Mouse (Mus musculus) stomach, embryonic 15.5 days (tissue): Measurements from ENCODE around the gene Vps37b. TPM values are rescaled to one million over a fixed set of nuclear protein-coding genes. Genes with fewer than 3 reads are reported as not detected.

Experiments
- ATAC-seq: fragments of 200-750 bp; cut with Nextera tagmentation; 2 replicates; pipeline ENCODE4 v1.8.0; 2017; ENCODE audit warnings: low read depth, moderate number of reproducible peaks, moderate TSS enrichment; ENCODE audit not compliant: insufficient read depth, low FRiP score
- H3K27ac ChIP-seq: fragments of 300-500 bp; sonication (generic); 2 replicates; pipeline ENCODE4 v1.5.1; 2015; ENCODE audit warnings: mild to moderate bottlenecking, inconsistent platforms
- H3K27me3 ChIP-seq: fragments of 300-500 bp; sonication (generic); replicated peaks from 2 replicates; pipeline ENCODE4 v1.6.1; 2015; ENCODE audit warnings: inconsistent platforms
- H3K36me3 ChIP-seq: fragments of 300-500 bp; sonication (generic); 2 replicates; pipeline ENCODE4 v1.6.1; 2015; ENCODE audit warnings: inconsistent platforms
- H3K4me1 ChIP-seq: fragments of 300-500 bp; sonication (generic); 2 replicates; pipeline ENCODE4 v1.6.1; 2015; ENCODE audit warnings: inconsistent platforms
- H3K4me2 ChIP-seq: fragments of 300-500 bp; sonication (generic); 2 replicates; pipeline ENCODE4 v1.6.1; 2015; ENCODE audit warnings: mild to moderate bottlenecking, inconsistent platforms
- H3K4me3 ChIP-seq: fragments of 300-500 bp; sonication (generic); replicated peaks from 2 replicates; pipeline ENCODE4 v1.5.1; 2015; ENCODE audit warnings: inconsistent platforms
- H3K9ac ChIP-seq: fragments of 300-500 bp; sonication (generic); 2 replicates; pipeline ENCODE4 v1.6.1; 2015; ENCODE audit warnings: inconsistent platforms
- H3K9me3 ChIP-seq: fragments of 300-500 bp; sonication (generic); 2 replicates; pipeline ENCODE4 v1.6.1; 2016; ENCODE audit warnings: inconsistent platforms
- WGBS: fragments of 180-500 bp; shearing (Covaris S2); methylation state at CpG from one replicate; pipeline ENCODE4 v1.1.7; 2015; 5-methylcytosine and 5-hydroxymethylcytosine counted together
- polyA plus RNA-seq: library from polyadenylated mRNA; unstranded; fragments of >200 nt; fragmentation: Nextera tagmentation; extraction: Ambion mirVana; gene quantifications from 2 replicates; pipeline ENCODE4 v1.2.1, GENCODE M21; 2015

Gene Vps37b
- polyA plus RNA-seq, result 36.2 and 37.1 TPM in 2 replicates

DNA sequence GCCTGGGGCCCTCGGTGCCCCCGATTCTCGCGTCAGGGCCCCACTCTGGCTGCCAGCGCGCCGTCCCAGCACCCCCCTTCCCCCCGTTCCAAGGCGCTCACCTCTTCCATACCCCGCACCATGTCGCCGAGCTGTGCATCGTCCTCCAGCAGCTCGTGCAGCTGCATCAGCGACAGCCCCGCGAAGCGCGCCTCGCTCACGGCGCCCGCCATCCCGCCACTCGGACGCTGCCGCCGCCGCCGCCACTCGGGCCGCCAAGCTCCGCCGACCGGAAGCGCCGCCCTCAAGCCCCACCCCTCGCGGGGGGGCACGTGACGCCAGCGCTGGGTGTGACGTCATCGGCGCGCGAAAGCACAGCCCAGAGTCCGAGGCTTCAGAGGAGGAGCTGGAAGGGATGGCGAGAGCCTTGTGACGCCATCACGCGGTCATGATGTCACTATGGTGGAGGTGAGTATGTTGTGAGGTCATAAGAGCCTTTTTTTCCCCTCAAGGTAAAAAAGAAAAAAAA, at the start of gene Vps37b:
Gene Vps37b (minus strand): TSS at position 270 of the 508 bp plus-strand sequence.
- peak; percentile 45 for ATAC-seq
- peak within 1 kb of the TSS; percentile 89 for H3K9ac ChIP-seq
- H3K9me3 ChIP-seq, result no peaks in the 10 kb centered on the region
- H3K4me2 ChIP-seq, result peak within 1 kb of the TSS; percentile 66
- H3K36me3 ChIP-seq, result no peaks in the 10 kb centered on the region
- peak within 1 kb of the TSS; percentile 91 for H3K4me3 ChIP-seq
- under 1% methylated on average over 51 of the region's 52 CpGs for WGBS
- H3K4me1 ChIP-seq, result peaks cover 37% of the 10 kb centered on the region
- H3K27ac ChIP-seq, result peak within 1 kb of the TSS; percentile 94
- H3K27me3 ChIP-seq, result no peaks in the 10 kb centered on the region

DNA sequence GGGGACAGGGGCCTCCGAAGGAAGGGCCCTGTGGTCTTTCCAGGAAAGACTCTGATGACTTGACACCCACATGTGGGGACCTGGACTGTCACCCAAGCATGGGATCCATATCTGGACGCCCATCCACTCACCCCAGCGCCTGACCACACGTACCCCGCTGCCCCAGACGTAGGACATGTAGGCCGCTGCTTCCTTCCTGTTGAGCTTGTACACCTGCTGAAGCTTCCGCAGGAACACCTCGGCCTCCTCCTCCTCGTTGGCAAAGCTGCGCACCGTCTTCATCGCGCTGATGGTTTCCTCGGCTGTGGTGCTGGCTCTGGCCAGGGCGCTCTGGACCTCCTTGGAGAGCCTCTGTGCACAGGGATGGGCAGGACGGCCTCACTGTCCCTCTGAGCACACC, 47.8 kb upstream of the Vps37b start:
- WGBS, result 90% methylated on average over 17 of the region's 17 CpGs
- Histone ChIP-seq H3K9ac (no peak overlapping the region), H3K27me3 (no peaks in the 10 kb centered on the region), H3K4me3 (no peak overlapping the region), H3K27ac (no peak overlapping the region), H3K4me2 (no peak overlapping the region), H3K9me3 (no peaks in the 10 kb centered on the region), H3K36me3 (no peaks in the 10 kb centered on the region), H3K4me1 (peaks cover 25% of the 10 kb centered on the region)
- no peak for ATAC-seq

DNA sequence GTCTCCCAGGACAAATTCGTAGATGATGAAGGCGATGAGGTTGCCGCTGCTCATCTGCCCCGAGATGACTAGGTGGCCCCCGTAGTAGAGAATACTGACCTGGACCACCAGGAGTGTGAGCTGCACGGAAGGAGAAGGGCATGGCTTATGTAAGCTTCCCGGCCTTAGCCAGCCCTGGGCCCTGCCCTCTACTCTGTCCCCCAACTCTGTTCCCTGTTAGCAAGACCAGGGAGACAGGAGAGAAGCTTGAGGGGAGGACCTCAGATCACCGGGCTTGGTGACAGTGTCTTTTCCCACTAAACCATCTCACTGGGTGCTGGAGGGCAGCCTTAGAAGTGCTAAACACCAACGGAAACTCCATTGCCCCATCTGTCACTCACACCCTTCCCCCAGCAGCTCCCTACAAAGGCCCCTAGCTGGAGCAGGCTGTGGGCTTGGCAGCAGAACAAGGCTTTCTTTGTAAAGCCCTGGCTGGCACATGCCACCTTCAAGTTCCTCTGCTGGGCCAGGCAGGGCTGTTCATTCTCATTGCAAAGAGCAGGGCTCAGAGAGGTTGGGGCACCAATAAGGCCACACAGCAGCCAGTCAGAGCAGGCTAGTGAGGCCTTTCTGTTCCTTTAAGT, 46.8 kb upstream of the Vps37b start:
- Histone ChIP-seq H3K9ac (no peak overlapping the region), H3K36me3 (no peaks in the 10 kb centered on the region), H3K4me1 (peaks cover 29% of the 10 kb centered on the region), H3K27me3 (no peaks in the 10 kb centered on the region), H3K4me3 (no peak overlapping the region), H3K4me2 (no peak overlapping the region), H3K9me3 (no peaks in the 10 kb centered on the region), H3K27ac (no peak overlapping the region)
- WGBS, result 58% methylated on average over 9 of the region's 9 CpGs
- ATAC-seq, result no peak

DNA sequence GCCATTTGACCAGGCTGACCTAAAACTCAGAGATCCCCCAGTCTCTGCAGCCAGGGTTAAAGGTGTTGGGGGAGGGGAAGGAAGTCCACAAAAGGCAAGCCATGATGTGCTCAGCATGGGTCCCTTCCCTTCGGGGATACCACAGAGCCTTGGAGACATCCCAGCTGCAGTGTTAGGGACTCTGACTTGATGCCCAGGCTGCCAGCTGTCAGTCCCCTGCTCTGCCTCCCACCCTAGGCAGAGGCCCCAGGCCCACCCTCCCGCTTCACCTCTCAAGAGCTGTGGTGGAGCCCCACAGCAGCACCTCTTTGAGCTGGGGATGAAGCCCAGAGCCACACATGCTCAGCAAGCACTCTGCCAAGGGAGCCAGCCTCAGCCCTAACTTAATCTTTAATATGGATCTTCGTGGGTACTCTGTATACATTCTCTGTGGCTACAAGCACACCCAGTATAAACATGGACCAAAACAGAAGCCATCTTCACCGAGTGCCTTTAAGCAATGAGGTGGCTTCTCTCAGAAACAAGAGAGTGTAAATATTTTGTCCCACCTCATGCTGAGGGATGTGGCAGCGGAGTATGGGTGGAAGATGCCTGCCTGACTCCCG, 45.9 kb upstream of the Vps37b start:
- H3K4me1 ChIP-seq, result peaks cover 29% of the 10 kb centered on the region
- no peak for ATAC-seq
- H3K27me3 ChIP-seq, result no peaks in the 10 kb centered on the region
- 63% methylated on average over 6 of the region's 6 CpGs for WGBS
- no peaks in the 10 kb centered on the region for H3K9me3 ChIP-seq
- H3K9ac ChIP-seq, result no peak overlapping the region
- H3K4me2 ChIP-seq, result no peak overlapping the region
- no peak overlapping the region for H3K27ac ChIP-seq
- no peaks in the 10 kb centered on the region for H3K36me3 ChIP-seq
- no peak overlapping the region for H3K4me3 ChIP-seq

DNA sequence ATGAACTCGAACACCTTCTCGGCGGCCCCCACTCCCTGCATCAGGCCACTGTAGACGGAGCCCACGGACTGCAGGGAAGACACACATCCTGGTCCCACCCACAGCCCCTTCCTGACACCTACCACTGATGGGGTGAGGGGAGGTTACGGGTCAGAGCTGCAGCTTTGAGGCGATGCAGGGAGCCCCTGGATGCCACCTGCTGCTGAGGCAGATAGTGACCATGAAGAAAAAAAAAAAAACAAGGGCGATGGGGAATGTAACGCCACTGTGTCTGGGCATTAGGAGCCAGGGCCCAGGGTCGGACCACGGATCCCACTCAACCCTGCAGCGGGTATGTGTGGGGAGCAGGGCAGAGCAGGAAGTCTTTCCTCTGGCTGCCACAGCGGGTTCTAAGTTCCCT, 45.2 kb upstream of the Vps37b start:
- Histone ChIP-seq H3K4me1 (peaks cover 29% of the 10 kb centered on the region), H3K9me3 (no peaks in the 10 kb centered on the region), H3K36me3 (no peaks in the 10 kb centered on the region), H3K9ac (no peak overlapping the region), H3K4me2 (no peak overlapping the region), H3K27ac (0 out of 2 replicates have a peak overlapping the region, but pooled peaks have one; percentile 67), H3K4me3 (no peak overlapping the region), H3K27me3 (no peaks in the 10 kb centered on the region)
- 87% methylated on average over 13 of the region's 13 CpGs for WGBS
- no peak for ATAC-seq

DNA sequence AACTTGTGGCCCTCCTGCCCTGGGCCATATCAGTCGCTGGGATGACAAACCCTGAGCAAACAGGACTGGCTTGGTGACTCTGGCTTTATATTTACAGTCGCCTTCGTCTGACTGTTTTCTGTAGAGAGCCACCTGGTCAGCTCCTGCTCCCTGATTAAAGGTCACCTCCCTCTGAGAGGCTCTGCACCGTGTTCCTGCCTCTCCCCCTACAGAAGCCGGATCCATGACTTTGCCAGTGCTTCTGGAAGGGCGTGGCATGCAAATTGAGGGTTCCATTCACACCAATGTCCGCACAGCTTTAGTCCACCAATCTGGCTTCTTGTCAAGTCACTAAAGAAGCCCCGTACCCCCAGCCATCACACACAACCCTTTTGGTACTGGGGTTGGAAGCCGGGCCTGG, 44.5 kb upstream of the Vps37b start:
- peak overlapping the region; percentile 67 for H3K27ac ChIP-seq
- no peak overlapping the region for H3K4me2 ChIP-seq
- H3K4me1 ChIP-seq, result peaks cover 29% of the 10 kb centered on the region
- no peak overlapping the region for H3K4me3 ChIP-seq
- peak; percentile 72 for ATAC-seq
- H3K27me3 ChIP-seq, result no peaks in the 10 kb centered on the region
- no peaks in the 10 kb centered on the region for H3K9me3 ChIP-seq
- H3K36me3 ChIP-seq, result no peaks in the 10 kb centered on the region
- no peak overlapping the region for H3K9ac ChIP-seq
- WGBS, result 45% methylated on average over 9 of the region's 9 CpGs

DNA sequence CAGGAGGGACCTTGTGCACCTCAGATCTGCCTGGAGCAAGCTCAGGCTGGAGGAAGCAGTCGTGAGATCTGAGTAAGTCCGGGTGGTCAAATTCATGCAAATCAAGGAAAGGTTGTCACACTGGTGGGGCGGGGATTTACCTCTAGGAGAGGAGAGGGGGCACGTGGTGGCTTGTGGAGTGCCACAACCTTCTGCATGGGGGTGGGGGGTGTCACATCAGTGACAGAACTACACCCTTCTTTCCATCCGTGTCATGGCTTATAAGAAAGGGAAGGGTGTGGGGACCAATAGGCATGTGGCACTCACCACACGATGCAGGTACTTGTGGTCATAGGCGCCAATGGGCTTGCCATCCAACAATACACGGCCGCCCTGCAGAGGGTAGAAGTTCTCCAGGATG, 43.6 kb upstream of the Vps37b start:
- H3K27me3 ChIP-seq, result no peaks in the 10 kb centered on the region
- ATAC-seq, result no peak
- peaks cover 25% of the 10 kb centered on the region for H3K4me1 ChIP-seq
- 61% methylated on average over 9 of the region's 9 CpGs for WGBS
- no peaks in the 10 kb centered on the region for H3K9me3 ChIP-seq
- no peak overlapping the region for H3K4me2 ChIP-seq
- H3K27ac ChIP-seq, result peak overlapping the region; percentile 58; the same call in 1 of the 2 replicates
- H3K9ac ChIP-seq, result no peak overlapping the region
- H3K36me3 ChIP-seq, result no peaks in the 10 kb centered on the region
- H3K4me3 ChIP-seq, result no peak overlapping the region

DNA sequence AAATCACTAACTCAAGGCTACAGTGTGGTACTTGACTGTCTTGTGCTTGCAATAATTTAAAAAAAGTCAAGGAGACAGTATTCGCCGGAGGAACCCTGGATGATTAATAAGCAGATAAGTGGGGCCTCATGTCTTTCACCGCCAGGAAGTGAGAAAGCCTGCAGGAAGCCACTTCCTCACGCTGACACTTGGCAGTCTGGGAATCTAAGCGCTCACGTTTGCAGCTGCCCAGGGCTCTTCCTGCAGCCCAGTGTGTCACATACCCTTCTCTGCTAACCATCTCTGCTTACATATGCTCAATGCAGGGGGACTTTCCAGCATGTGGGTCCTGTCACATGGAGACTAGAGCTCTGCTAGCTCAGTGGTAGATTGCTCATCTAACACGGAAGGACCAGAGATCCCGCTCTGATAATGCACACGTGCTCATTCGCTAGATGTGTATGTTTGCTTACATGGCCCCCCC, 42.8 kb upstream of the Vps37b start:
- H3K36me3 ChIP-seq, result no peaks in the 10 kb centered on the region
- H3K27ac ChIP-seq, result peak overlapping the region; percentile 28; the same call in 1 of the 2 replicates
- H3K9ac ChIP-seq, result no peak overlapping the region
- no peak overlapping the region for H3K4me2 ChIP-seq
- no peak overlapping the region for H3K4me3 ChIP-seq
- WGBS, result 20% methylated on average over 10 of the region's 10 CpGs
- no peaks in the 10 kb centered on the region for H3K27me3 ChIP-seq
- no peaks in the 10 kb centered on the region for H3K9me3 ChIP-seq
- H3K4me1 ChIP-seq, result peaks cover 26% of the 10 kb centered on the region
- no peak for ATAC-seq

DNA sequence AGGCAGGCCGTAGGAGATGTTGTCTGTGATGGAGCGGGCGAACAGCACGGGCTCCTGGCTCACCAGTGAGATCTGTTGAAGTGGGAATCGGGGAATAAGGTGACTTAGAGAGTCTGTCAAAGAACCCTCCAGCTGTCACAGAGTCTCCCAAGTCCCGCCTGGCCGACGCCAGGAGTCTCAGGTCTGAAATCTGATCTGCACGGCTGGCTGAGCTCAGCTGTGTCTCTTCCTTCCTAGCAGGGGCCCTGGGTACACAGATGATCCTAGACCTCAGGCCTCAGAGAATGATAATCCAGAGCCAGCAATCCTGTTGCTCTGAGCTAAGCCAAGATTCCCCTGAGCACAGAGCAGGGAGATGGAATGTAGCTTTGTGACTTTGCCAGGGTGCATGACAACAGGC, 41.6 kb upstream of the Vps37b start:
- WGBS, result 59% methylated on average over 9 of the region's 9 CpGs
- Histone ChIP-seq H3K9me3 (no peaks in the 10 kb centered on the region), H3K9ac (no peak overlapping the region), H3K4me1 (peaks cover 26% of the 10 kb centered on the region), H3K4me2 (no peak overlapping the region), H3K27ac (0 out of 2 replicates have a peak overlapping the region, but pooled peaks have one; percentile 21), H3K27me3 (no peaks in the 10 kb centered on the region), H3K36me3 (no peaks in the 10 kb centered on the region), H3K4me3 (no peak overlapping the region)
- ATAC-seq, result no peak

DNA sequence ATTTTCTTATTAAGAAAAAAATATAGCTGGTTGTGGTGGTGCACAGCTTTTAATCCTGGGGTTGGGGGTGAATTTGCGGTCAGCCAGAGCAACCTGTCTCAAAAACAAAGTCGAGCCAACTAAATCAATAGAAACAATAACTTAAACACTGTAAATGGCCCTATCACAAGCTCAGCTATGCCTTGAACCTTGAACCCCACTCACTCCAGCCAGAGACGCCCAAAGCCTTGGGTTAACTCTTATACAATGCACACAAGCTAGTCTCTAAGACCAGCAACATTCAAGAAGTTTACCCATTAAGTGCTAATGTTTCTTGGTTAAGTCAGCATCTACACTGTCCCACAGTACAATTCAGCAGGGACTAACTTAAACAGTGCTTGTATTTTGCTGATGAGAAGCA, 37.6 kb upstream of the Vps37b start:
- Histone ChIP-seq H3K36me3 (no peaks in the 10 kb centered on the region), H3K4me1 (0 out of 2 replicates have a peak, but pooled peaks cover 7% of the 10 kb centered on the region), H3K27ac (peak overlapping the region; percentile 16; the same call in 1 of the 2 replicates), H3K9ac (no peak overlapping the region), H3K4me2 (no peak overlapping the region), H3K4me3 (no peak overlapping the region), H3K9me3 (no peaks in the 10 kb centered on the region), H3K27me3 (no peaks in the 10 kb centered on the region)
- WGBS, result 62% methylated on average over 3 of the region's 3 CpGs
- ATAC-seq, result no peak

DNA sequence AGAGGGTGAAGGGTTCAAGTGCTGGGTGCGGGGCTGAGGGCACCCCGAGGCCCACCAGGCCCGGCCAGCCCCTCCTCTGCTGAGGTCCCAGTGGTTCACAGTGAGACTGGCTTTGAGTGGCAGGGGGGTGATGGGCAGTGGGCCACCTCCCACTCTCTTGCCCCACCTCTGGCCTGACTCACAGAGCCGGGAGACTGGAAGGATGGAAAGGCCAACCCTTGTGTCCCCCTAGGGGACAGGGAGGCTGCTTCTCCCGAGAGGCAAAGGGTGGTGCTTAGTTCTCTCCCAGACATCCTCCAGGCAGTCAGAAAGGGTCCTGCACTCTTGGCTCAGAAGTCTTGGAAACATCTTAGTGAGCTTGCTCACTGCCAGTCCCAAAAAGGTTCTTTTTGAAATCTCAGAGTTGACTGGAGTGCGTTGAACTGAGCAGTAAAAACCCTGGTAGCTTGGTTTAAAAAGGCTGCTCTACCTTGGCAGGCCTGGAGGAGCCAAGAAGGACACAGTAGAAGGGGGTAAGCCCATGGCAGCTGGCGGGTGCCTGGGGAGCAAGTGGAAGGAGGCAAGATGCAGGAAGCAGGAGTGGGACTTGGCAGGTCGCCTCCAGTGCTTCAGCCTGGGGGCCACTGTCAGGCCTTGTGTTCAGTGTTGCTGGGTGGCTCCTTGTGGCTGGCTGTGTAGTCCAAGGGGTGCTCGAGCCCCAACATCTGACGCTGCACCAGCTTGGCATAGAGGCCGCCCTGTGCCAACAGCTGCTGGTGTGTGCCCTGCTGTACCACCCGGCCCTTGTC, 30.2 kb upstream of the Vps37b start:
- no peak; the same call in 1 of the 2 replicates for ATAC-seq

More for the DNA sequence above, 30.2 kb upstream of the Vps37b start:
- H3K27ac ChIP-seq, result no peak overlapping the region
- no peak overlapping the region for H3K4me2 ChIP-seq
- H3K4me1 ChIP-seq, result no peaks in the 10 kb centered on the region; the same call in 1 of the 2 replicates
- no peak overlapping the region for H3K9ac ChIP-seq
- H3K9me3 ChIP-seq, result no peaks in the 10 kb centered on the region
- no peak overlapping the region for H3K4me3 ChIP-seq
- H3K27me3 ChIP-seq, result no peaks in the 10 kb centered on the region
- H3K36me3 ChIP-seq, result no peaks in the 10 kb centered on the region
- 70% methylated on average over 12 of the region's 12 CpGs for WGBS
